Mouse (Mus musculus) cerebellum, adult 2 months (tissue): ENCODE data around the gene Pdxdc1. TPM values are rescaled to one million over a fixed set of nuclear protein-coding genes. Genes with fewer than 3 reads are reported as not detected.

Experiments used
- DNase-seq, 2 experiments: peaks; one replicate each; pipeline ENCODE4 v3.0.0; 2021
- H3K27ac ChIP-seq: fragments of 200-500 bp; 2 replicates; pipeline ENCODE4 v1.5.1; 2012; ENCODE audit warnings: low read length, control low read depth, inconsistent platforms; ENCODE audit not compliant: insufficient read depth
- H3K27me3 ChIP-seq: fragments of 200-500 bp; 2 replicates; pipeline ENCODE4 v1.6.1; 2012; ENCODE audit warnings: inconsistent platforms, mild to moderate bottlenecking, low read length, moderate library complexity; ENCODE audit not compliant: control insufficient read depth, insufficient read depth
- H3K4me1 ChIP-seq: fragments of 200-500 bp; 2 replicates; pipeline ENCODE4 v1.6.1; 2011; ENCODE audit warnings: low read length; ENCODE audit not compliant: control insufficient read depth, insufficient read depth
- H3K4me3 ChIP-seq: fragments of 200-500 bp; replicated peaks from 2 replicates; pipeline ENCODE3; 2011; ENCODE audit warnings: mild to moderate bottlenecking, low read depth, low read length, control low read depth; ENCODE audit not compliant: insufficient read depth
- CTCF ChIP-seq: fragments of 200-500 bp; IDR thresholded peaks from 2 replicates; pipeline ENCODE4 v1.5.1; 2011; ENCODE audit warnings: low read depth, mild to moderate bottlenecking, control low read depth, low read length, moderate library complexity, borderline replicate concordance; ENCODE audit not compliant: insufficient read depth
- POLR2A ChIP-seq: fragments of 200-500 bp; IDR thresholded peaks from 2 replicates; pipeline ENCODE4 v1.6.1; 2011; ENCODE audit warnings: low read length, control low read depth, borderline replicate concordance; ENCODE audit not compliant: insufficient read depth
- WGBS: fragments of 180-500 bp; shearing (Covaris S2); methylation state at CpG from one replicate; pipeline ENCODE4 v1.1.7; 2018; 5-methylcytosine and 5-hydroxymethylcytosine counted together
- polyA plus RNA-seq: library from polyadenylated mRNA; depleted of rRNA; stranded (reverse); fragments of >200 nt; gene quantifications from 2 replicates; pipeline ENCODE4 v1.2.3, GENCODE M21; 2012; rRNA removed

Gene Pdxdc1
- polyA plus RNA-seq: 94.7 and 105 TPM in 2 replicates

GRCm38 (mm10) chr16:13902888-13903483 lies at the start of gene Pdxdc1, which contains the start of gene Mpv17l:
Gene Pdxdc1 (minus strand): TSS chr16:13903131.
Gene Mpv17l (plus strand): TSS chr16:13903161.
- Histone ChIP-seq H3K4me3 (peak within 1 kb of the TSS; percentile 85), H3K27me3 (no peaks in the 10 kb centered on the region), H3K4me1 (peaks cover 2% of the 10 kb centered on the region; the same call in 1 of the 2 replicates), H3K27ac (peak within 1 kb of the TSS; percentile 75)
- DNase-seq: peak; percentile 97 to 99
- under 1% methylated on average over 52 of the region's 57 CpGs for WGBS
- TF ChIP-seq POLR2A (peak; percentile 78), CTCF (no peak)

GRCm38 (mm10) chr16:13951245-13951644 lies 48.3 kb upstream of the Pdxdc1 start:
- Histone ChIP-seq H3K27me3 (no peaks in the 10 kb centered on the region), H3K4me3 (no peak overlapping the region), H3K4me1 (no peaks in the 10 kb centered on the region), H3K27ac (no peak overlapping the region)
- no peak for DNase-seq
- WGBS: 72% methylated on average over 3 of the region's 3 CpGs
- TF ChIP-seq POLR2A: no peak
- no peak for TF ChIP-seq CTCF

GRCm38 (mm10) chr16:13946306-13946705 lies 43.4 kb upstream of the Pdxdc1 start:
- TF ChIP-seq POLR2A (no peak), CTCF (no peak)
- Histone ChIP-seq H3K27ac (no peak overlapping the region), H3K27me3 (no peaks in the 10 kb centered on the region), H3K4me1 (peaks cover 7% of the 10 kb centered on the region; the same call in 1 of the 2 replicates), H3K4me3 (no peak overlapping the region)
- WGBS: 97% methylated on average over 1 of the region's 1 CpGs
- no peak for DNase-seq

GRCm38 (mm10) chr16:13945153-13945552 lies 42.2 kb upstream of the Pdxdc1 start:
- TF ChIP-seq CTCF: no peak
- no peak for DNase-seq
- Histone ChIP-seq H3K27ac (no peak overlapping the region), H3K27me3 (no peaks in the 10 kb centered on the region), H3K4me3 (no peak overlapping the region), H3K4me1 (peaks cover 7% of the 10 kb centered on the region; the same call in 1 of the 2 replicates)
- 82% methylated on average over 4 of the region's 4 CpGs for WGBS

GRCm38 (mm10) chr16:13944752-13945151 lies 41.8 kb upstream of the Pdxdc1 start:
- no peak for DNase-seq
- H3K27ac ChIP-seq: no peak overlapping the region
- no peaks in the 10 kb centered on the region for H3K27me3 ChIP-seq
- TF ChIP-seq CTCF: no peak
- no peak for TF ChIP-seq POLR2A
- H3K4me3 ChIP-seq: no peak overlapping the region
- peaks cover 7% of the 10 kb centered on the region; the same call in 1 of the 2 replicates for H3K4me1 ChIP-seq
- 81% methylated on average over 5 of the region's 5 CpGs for WGBS

GRCm38 (mm10) chr16:13944178-13944577 lies 41.2 kb upstream of the Pdxdc1 start:
- WGBS: 66% methylated on average over 4 of the region's 4 CpGs
- Histone ChIP-seq H3K4me1 (peaks cover 7% of the 10 kb centered on the region; the same call in 1 of the 2 replicates), H3K27ac (no peak overlapping the region), H3K27me3 (no peaks in the 10 kb centered on the region), H3K4me3 (no peak overlapping the region)
- no peak for DNase-seq
- TF ChIP-seq CTCF (no peak), POLR2A (no peak)

- H3K4me3 ChIP-seq: peak overlapping the region; percentile 61
- no peaks in the 10 kb centered on the region for H3K27me3 ChIP-seq
- no peak for DNase-seq
- H3K27ac ChIP-seq: peak overlapping the region; percentile 65
- TF ChIP-seq POLR2A (no peak), CTCF (no peak)
- H3K4me1 ChIP-seq: peaks cover 7% of the 10 kb centered on the region; the same call in 1 of the 2 replicates
- 1% methylated on average over 34 of the region's 34 CpGs for WGBS
These were observed 38.0 kb upstream of the Pdxdc1 start for GRCm38 (mm10) chr16:13940847-13941395.

GRCm38 (mm10) chr16:13940139-13940846 lies 37.4 kb upstream of the Pdxdc1 start:
- no peaks in the 10 kb centered on the region for H3K27me3 ChIP-seq
- peaks cover 7% of the 10 kb centered on the region; the same call in 1 of the 2 replicates for H3K4me1 ChIP-seq
- H3K27ac ChIP-seq: peak overlapping the region; percentile 65
- WGBS: 3% methylated on average over 28 of the region's 28 CpGs
- DNase-seq: peak; percentile 93 to 95
- peak overlapping the region; percentile 61 for H3K4me3 ChIP-seq
- TF ChIP-seq CTCF (no peak), POLR2A (peak; percentile 90)
